Mouse (Mus musculus) intestine, embryonic 16.5 days (tissue): ENCODE measurements at regions not wholly inside any gene's neighbourhood (a gene's known extent, or its start where the extent isn't known, plus 50 kb on each side); places are given as distances from the start of the nearest gene placed in this dataset.
A peak's percentile ranks its signal among the peaks of the same experiment; 100 is the strongest.

Source experiments
- ATAC-seq: fragments of 200-750 bp; cut with Nextera tagmentation; 2 replicates; pipeline ENCODE4 v1.8.0; 2017; ENCODE audit warnings: moderate TSS enrichment, moderate library complexity
- H3K27ac ChIP-seq: fragments of 300-500 bp; sonication (generic); 2 replicates; pipeline ENCODE4 v1.5.1; 2014; ENCODE audit warnings: mild to moderate bottlenecking, low read length
- H3K27me3 ChIP-seq: fragments of 300-500 bp; sonication (generic); replicated peaks from 2 replicates; pipeline ENCODE4 v1.6.1; 2014; ENCODE audit warnings: low read length, control low read depth, mixed read lengths; ENCODE audit not compliant: control insufficient read depth, insufficient read depth
- H3K36me3 ChIP-seq: fragments of 300-500 bp; sonication (generic); 2 replicates; pipeline ENCODE4 v1.6.1; 2014; ENCODE audit warnings: low read length, control low read depth; ENCODE audit not compliant: control insufficient read depth, insufficient read depth
- H3K4me1 ChIP-seq: fragments of 300-500 bp; sonication (generic); 2 replicates; pipeline ENCODE4 v1.6.1; 2014; ENCODE audit warnings: low read length, control low read depth, mixed read lengths; ENCODE audit not compliant: control insufficient read depth, insufficient read depth
- H3K4me2 ChIP-seq: fragments of 300-500 bp; sonication (generic); 2 replicates; pipeline ENCODE4 v1.6.1; 2014; ENCODE audit warnings: low read depth, low read length, control low read depth
- H3K4me3 ChIP-seq: fragments of 300-500 bp; sonication (generic); 2 replicates; pipeline ENCODE4 v1.5.1; 2014; ENCODE audit warnings: mild to moderate bottlenecking, low read length
- H3K9ac ChIP-seq: fragments of 300-500 bp; sonication (generic); 2 replicates; pipeline ENCODE4 v1.6.1; 2014; ENCODE audit warnings: low read depth, low read length
- H3K9me3 ChIP-seq: fragments of 300-500 bp; sonication (generic); 2 replicates; pipeline ENCODE4 v1.6.1; 2016; ENCODE audit warnings: low read length, control low read depth; ENCODE audit not compliant: control insufficient read depth
- WGBS: fragments of 180-500 bp; shearing (Covaris S2); extraction: QIAGEN DNeasy Blood & Tissue Kit; methylation state at CpG from one replicate; pipeline ENCODE4 v1.1.7; 2014; 5-methylcytosine and 5-hydroxymethylcytosine counted together

DNA sequence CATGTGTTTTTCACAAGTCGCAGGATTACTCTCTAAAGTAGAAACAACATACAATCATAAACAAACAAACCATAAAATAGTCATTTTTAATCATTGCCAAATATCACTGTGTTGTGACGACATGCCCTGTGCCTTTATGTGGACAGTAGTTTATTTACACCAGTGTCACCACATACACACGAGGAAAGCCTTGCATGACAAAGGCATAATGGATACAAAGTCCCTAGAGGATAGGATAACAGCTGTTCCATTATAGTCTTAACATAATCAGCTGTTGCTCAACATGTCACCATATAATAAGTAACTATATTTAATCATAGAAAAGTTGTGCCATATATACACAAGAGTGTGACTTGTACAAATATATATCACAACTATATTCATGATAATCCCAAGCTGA is 85.2 kb upstream of the Phactr1 start:
- no peaks in the 10 kb centered on the region for H3K9me3 ChIP-seq
- no peaks in the 10 kb centered on the region for H3K4me1 ChIP-seq
- no peaks in the 10 kb centered on the region for H3K36me3 ChIP-seq
- no peak overlapping the region for H3K4me2 ChIP-seq
- H3K27me3 ChIP-seq, result no peaks in the 10 kb centered on the region
- H3K27ac ChIP-seq, result no peak overlapping the region
- no peak overlapping the region for H3K9ac ChIP-seq
- 49% methylated on average over 3 of the region's 3 CpGs for WGBS
- H3K4me3 ChIP-seq, result no peak overlapping the region
- no peak for ATAC-seq

DNA sequence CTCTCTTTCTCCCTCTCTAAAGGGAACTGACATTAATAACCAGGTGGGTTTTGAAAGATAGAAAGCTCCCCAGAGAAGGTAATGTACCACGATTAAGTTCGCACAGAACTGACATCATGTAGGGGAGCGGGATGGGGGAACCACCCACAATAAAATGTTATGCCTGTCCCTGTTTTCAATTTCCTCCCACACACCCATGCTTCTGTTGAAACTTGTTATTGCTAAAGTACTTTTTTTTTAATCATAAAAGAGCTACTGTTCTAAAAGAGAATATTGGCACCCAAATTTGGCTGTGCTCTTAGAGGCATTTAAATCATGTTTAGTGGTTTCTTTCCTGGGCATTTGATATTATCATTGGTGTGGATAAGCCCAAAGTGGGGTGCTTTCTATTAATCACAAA is 82.6 kb upstream of the Phactr1 start:
- Histone ChIP-seq H3K36me3 (no peaks in the 10 kb centered on the region), H3K4me3 (no peak overlapping the region), H3K27me3 (no peaks in the 10 kb centered on the region), H3K4me2 (no peak overlapping the region), H3K9me3 (no peaks in the 10 kb centered on the region), H3K27ac (no peak overlapping the region), H3K4me1 (no peaks in the 10 kb centered on the region), H3K9ac (no peak overlapping the region)
- ATAC-seq, result no peak
- whole genome bisulfite sequencing, result 77% methylated on average over 3 of the region's 3 CpGs

DNA sequence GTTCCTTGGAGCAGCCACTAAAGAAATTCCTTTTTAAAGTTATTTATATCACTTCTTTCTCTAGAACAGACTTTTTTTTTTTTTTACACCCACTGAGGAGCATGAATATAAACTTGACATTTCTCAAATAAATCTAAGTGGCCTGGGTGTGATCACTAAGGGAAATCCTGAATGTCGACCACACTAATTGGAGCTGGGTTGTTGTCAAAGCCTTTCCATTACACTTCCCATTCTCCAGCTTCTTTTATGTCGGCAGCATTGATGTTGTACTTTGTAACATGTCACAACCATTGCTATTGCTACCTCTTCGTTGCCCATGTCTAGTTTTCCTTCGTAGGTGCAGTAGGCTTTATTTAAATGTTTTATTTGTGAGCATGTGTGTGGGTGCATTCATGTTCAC is 77.1 kb upstream of the Phactr1 start:
- ATAC-seq, result no peak
- H3K4me1 ChIP-seq, result no peaks in the 10 kb centered on the region
- H3K27me3 ChIP-seq, result no peaks in the 10 kb centered on the region
- H3K27ac ChIP-seq, result no peak overlapping the region
- H3K9me3 ChIP-seq, result no peaks in the 10 kb centered on the region
- H3K4me3 ChIP-seq, result no peak overlapping the region
- no peaks in the 10 kb centered on the region for H3K36me3 ChIP-seq
- no peak overlapping the region for H3K4me2 ChIP-seq
- H3K9ac ChIP-seq, result no peak overlapping the region
- WGBS, result 80% methylated on average over 4 of the region's 4 CpGs

DNA sequence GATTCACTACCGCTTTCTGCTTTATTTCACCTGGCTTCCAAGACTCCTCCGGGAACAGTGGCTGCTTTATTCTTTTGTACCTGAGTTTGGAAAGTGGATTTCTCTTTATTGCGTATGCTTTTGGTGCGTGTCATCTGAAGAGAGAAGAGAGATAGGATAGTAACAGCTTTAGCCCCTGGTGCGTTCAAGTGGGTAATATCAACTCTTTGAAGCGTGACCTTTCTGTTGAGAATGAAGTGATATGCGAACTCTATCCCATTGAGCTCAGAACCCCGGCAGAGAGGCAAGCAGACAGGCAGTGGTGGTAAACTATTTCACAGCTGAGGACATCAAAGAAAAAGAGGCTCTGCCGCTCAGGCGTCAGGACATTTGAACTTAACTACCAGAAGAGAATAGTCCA is 72.7 kb upstream of the Phactr1 start:
- WGBS, result 51% methylated on average over 10 of the region's 10 CpGs
- no peaks in the 10 kb centered on the region for H3K9me3 ChIP-seq

DNA sequence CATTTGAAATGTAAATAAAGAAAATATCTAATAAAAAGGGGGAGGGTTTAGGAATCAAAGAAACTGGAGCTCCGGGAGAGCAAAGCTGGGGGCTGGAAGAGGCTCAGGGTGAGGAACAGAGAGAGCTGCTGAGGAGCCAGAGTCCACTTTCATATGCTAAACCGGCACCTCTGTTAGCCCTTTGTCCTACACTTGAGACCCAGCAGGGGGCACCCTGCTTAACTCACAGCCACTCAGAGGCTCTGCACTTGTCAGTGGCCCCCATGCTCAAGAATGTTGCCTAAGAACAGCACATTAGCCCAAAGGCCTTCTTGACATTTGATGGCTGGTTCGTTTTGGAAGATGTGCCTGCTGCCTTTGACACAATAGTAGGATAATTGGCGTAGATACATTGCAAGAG is 71.5 kb upstream of the Phactr1 start:
- H3K4me2 ChIP-seq, result no peak overlapping the region
- no peaks in the 10 kb centered on the region for H3K27me3 ChIP-seq
- H3K4me1 ChIP-seq, result no peaks in the 10 kb centered on the region
- no peak overlapping the region for H3K4me3 ChIP-seq
- WGBS, result 42% methylated on average over 4 of the region's 4 CpGs
- no peak overlapping the region for H3K9ac ChIP-seq
- ATAC-seq, result no peak
- no peak overlapping the region for H3K27ac ChIP-seq
- H3K36me3 ChIP-seq, result no peaks in the 10 kb centered on the region
- no peaks in the 10 kb centered on the region for H3K9me3 ChIP-seq

More for the DNA sequence above, 72.7 kb upstream of the Phactr1 start:
- Histone ChIP-seq H3K4me3 (no peak overlapping the region), H3K4me1 (no peaks in the 10 kb centered on the region), H3K36me3 (no peaks in the 10 kb centered on the region), H3K27ac (no peak overlapping the region), H3K9ac (no peak overlapping the region), H3K27me3 (no peaks in the 10 kb centered on the region), H3K4me2 (no peak overlapping the region)
- ATAC-seq, result no peak

DNA sequence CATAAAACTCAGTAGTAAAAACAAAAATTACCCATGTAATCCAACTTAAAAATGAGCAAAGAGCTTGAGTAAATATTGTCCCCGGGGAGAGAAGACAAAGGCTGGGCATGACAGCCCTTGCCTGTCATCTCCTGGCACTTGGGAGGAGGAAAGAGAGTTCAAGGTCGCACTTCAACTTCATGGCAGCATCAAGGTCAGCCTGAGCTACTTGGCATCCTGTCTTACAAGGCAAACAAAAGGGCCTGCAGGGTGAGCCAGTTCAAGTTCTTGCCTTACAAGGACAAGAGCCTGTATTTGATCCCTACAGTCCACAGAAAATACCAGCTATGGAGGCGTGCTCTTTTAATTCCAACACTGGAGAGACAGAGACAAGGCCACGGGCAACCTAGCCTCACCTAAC is 67.1 kb upstream of the Phactr1 start:
- no peak overlapping the region for H3K9ac ChIP-seq
- no peak for ATAC-seq
- H3K27ac ChIP-seq, result no peak overlapping the region
- H3K9me3 ChIP-seq, result no peaks in the 10 kb centered on the region
- H3K4me1 ChIP-seq, result no peaks in the 10 kb centered on the region
- WGBS, result 69% methylated on average over 4 of the region's 4 CpGs
- no peak overlapping the region for H3K4me2 ChIP-seq
- no peak overlapping the region for H3K4me3 ChIP-seq
- no peaks in the 10 kb centered on the region for H3K36me3 ChIP-seq
- H3K27me3 ChIP-seq, result no peaks in the 10 kb centered on the region

DNA sequence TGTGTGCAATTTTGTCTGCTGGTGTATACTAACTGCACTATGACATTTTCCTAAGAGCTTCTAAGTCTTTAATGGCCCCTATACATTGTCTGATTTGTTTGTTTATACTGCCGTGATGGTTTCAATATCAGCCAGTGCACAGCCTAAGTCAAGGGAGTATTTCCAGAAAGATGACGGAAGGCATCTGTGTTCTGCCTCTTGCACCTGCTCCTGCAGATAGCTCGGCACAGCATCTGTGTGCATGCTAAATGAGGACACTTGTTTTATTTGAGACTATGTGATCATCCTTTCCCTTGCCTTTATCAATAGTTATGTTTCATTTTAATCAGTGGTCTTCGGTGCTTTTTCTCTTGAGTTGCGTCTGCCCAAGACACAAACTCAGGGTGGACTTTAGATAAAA is 64.6 kb upstream of the Phactr1 start:
- 76% methylated on average over 5 of the region's 5 CpGs for WGBS
- H3K27me3 ChIP-seq, result no peaks in the 10 kb centered on the region
- H3K4me2 ChIP-seq, result no peak overlapping the region
- H3K9me3 ChIP-seq, result no peaks in the 10 kb centered on the region
- no peaks in the 10 kb centered on the region for H3K36me3 ChIP-seq
- H3K9ac ChIP-seq, result no peak overlapping the region
- no peak for ATAC-seq
- H3K4me1 ChIP-seq, result no peaks in the 10 kb centered on the region
- H3K4me3 ChIP-seq, result no peak overlapping the region
- H3K27ac ChIP-seq, result no peak overlapping the region

DNA sequence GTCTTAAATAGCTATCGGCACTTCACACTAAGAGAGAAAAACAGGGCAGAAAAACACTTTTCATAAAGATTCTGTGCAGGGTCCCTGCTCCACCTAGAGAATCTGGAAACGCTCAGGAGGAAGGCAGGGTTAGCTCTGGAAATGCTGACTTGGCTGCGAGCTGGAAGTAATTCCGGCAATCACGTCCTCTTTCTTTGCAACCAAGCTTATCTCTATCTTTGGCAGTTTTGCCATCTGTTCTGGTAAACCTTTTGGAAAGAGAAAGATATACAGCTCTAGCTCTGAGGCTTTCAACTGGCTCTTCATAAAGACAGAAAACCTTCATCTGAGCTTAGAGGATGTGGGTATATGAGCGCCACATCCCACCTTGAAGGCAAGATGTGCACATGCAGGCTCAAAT is 63.2 kb upstream of the Phactr1 start:
- Histone ChIP-seq H3K27ac (no peak overlapping the region), H3K9ac (no peak overlapping the region), H3K27me3 (no peaks in the 10 kb centered on the region), H3K4me2 (no peak overlapping the region), H3K36me3 (no peaks in the 10 kb centered on the region), H3K4me3 (no peak overlapping the region), H3K9me3 (no peaks in the 10 kb centered on the region), H3K4me1 (no peaks in the 10 kb centered on the region)
- 83% methylated on average over 6 of the region's 6 CpGs for WGBS
- no peak for ATAC-seq

DNA sequence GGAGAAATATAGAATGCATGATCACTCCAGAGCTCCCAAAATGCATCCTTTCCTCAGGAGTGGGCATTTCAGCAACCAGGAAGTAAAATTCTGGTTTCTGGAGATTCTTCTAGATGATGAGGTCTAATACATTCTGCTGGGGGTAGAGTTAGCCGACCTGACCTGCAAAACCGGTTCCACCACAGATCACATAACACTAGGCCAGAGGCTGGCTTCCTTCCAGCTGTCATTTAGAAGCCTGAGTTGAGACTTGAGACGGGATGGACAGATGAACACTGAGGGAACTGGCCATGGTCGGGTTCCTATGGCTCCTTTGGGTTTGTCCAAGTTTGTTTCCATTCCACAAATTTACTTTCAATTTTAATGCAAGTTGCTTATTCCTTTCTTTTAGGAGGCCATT is 62.6 kb upstream of the Phactr1 start:
- Histone ChIP-seq H3K9me3 (no peaks in the 10 kb centered on the region), H3K9ac (no peak overlapping the region), H3K4me1 (no peaks in the 10 kb centered on the region), H3K36me3 (no peaks in the 10 kb centered on the region), H3K27ac (no peak overlapping the region), H3K4me2 (no peak overlapping the region), H3K27me3 (no peaks in the 10 kb centered on the region), H3K4me3 (no peak overlapping the region)
- 0 out of 2 replicates have a peak, but pooled peaks have one; percentile 48 for ATAC-seq
- WGBS, result 38% methylated on average over 4 of the region's 4 CpGs

DNA sequence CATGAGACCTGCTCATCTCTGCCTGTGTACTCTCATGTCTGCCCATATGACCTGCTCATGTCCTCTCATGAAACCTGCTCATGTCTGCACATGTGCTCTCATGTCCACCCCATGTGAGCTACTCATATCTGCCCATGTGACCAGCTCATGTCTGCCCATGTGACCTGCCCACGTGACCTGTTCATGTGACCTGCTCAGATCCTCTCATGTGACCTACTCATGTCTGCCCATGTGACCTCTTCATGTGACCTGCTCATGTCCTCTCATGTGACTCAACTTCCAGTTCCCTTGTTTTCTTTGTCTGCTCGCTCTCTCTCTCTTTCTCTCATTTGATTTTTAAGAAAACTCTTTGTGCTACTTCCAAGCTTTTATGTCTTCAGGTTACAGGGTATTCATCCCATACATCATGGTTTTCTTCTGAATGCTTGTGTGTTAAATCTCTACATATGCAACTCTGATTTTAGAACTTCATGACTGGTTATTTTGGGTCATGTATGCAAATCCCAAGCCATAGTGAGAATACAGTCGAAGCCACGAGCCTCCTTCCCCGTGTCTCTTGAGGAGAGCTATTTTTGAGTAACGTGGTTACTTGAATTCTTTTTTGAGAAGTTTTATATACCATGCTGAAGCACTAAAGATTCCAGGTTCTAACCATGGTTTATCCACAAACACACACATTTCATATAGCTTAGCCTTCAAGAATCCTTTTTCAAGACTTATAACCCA is 60.7 kb upstream of the Phactr1 start:
- Histone ChIP-seq H3K36me3 (no peaks in the 10 kb centered on the region), H3K27ac (no peak overlapping the region), H3K27me3 (no peaks in the 10 kb centered on the region), H3K4me2 (no peak overlapping the region), H3K9me3 (no peaks in the 10 kb centered on the region), H3K4me1 (no peaks in the 10 kb centered on the region), H3K4me3 (no peak overlapping the region), H3K9ac (no peak overlapping the region)
- ATAC-seq, result no peak
- WGBS, result 91% methylated on average over 6 of the region's 6 CpGs
